Mouse (Mus musculus): ENCODE data around the gene Ppard. TPM values are rescaled to one million over a fixed set of nuclear protein-coding genes. Genes with fewer than 3 reads are reported as not detected.

Gene Ppard
- polyA plus RNA-seq, 1 experiment from 2014 or later = 2.1 TPM

- Histone ChIP-seq H3K4me3 (ENCODE audit: low read depth, low read length) (no peak overlapping the region), H3K4me2 (ENCODE audit: low read depth) (no peak overlapping the region), H3K9me3 (ENCODE audit: control insufficient read depth, low read length) (no peaks in the 10 kb centered on the region), H3K9ac (ENCODE audit: low read length) (no peak overlapping the region), H3K4me1 (ENCODE audit: control insufficient read depth, insufficient read depth, low read length) (0 out of 2 replicates have a peak, but pooled peaks cover 3% of the 10 kb centered on the region), H3K36me3 (ENCODE audit: control insufficient read depth, insufficient read depth, low read length) (peaks cover 10% of the 10 kb centered on the region; the same call in 1 of the 2 replicates), H3K27ac (ENCODE audit: low read depth, low read length) (no peak overlapping the region), H3K27me3 (ENCODE audit: control insufficient read depth, insufficient read depth, low read length) (no peaks in the 10 kb centered on the region)
- 39% methylated on average over 14 of the region's 14 CpGs for WGBS
- ATAC-seq (ENCODE audit: insufficient read depth, low FRiP score, low TSS enrichment) (no peak), DNase-seq (ENCODE audit: low spot score) (peak; percentile 67)
Observed at GRCm38 (mm10) chr17:28204052-28204720, 28.3 kb upstream of the Ppard start.

- WGBS = 94% methylated on average over 8 of the region's 8 CpGs
- Histone ChIP-seq H3K9me3 (ENCODE audit: control insufficient read depth, low read length) (no peaks in the 10 kb centered on the region), H3K4me2 (ENCODE audit: low read depth) (no peak overlapping the region), H3K36me3 (ENCODE audit: control insufficient read depth, insufficient read depth, low read length) (peaks cover 10% of the 10 kb centered on the region; the same call in 1 of the 2 replicates), H3K27ac (ENCODE audit: low read depth, low read length) (no peak overlapping the region), H3K27me3 (ENCODE audit: control insufficient read depth, insufficient read depth, low read length) (no peaks in the 10 kb centered on the region), H3K4me1 (ENCODE audit: control insufficient read depth, insufficient read depth, low read length) (0 out of 2 replicates have a peak, but pooled peaks cover 3% of the 10 kb centered on the region), H3K4me3 (ENCODE audit: low read depth, low read length) (no peak overlapping the region), H3K9ac (ENCODE audit: low read length) (no peak overlapping the region)
- DNase-seq (ENCODE audit: low spot score) = no peak
- ATAC-seq (ENCODE audit: insufficient read depth, low FRiP score, low TSS enrichment) = no peak
Observed at GRCm38 (mm10) chr17:28205443-28205842, 27.1 kb upstream of the Ppard start.

GRCm38 (mm10) chr17:28207092-28207491, 25.4 kb upstream of the Ppard start:
- ATAC-seq (ENCODE audit: insufficient read depth, low FRiP score, low TSS enrichment) = no peak
- H3K27ac ChIP-seq (ENCODE audit: low read depth, low read length) = peak overlapping the region; percentile 46; the same call in 1 of the 2 replicates

GRCm38 (mm10) chr17:28207591-28208313, 24.7 kb upstream of the Ppard start, which contains the start of gene Def6:
Def6 (plus strand) TSS chr17:28207778.
- ATAC-seq (ENCODE audit: insufficient read depth, low FRiP score, low TSS enrichment) = no peak
- H3K9ac ChIP-seq (ENCODE audit: low read length) = peak within 1 kb of the TSS; percentile 52
- no peaks in the 10 kb centered on the region for H3K9me3 ChIP-seq (ENCODE audit: control insufficient read depth, low read length)
- H3K27ac ChIP-seq (ENCODE audit: low read depth, low read length) = peak within 1 kb of the TSS; percentile 46; the same call in 1 of the 2 replicates
- 0 out of 2 replicates have a peak, but pooled peaks cover 3% of the 10 kb centered on the region for H3K4me1 ChIP-seq (ENCODE audit: control insufficient read depth, insufficient read depth, low read length)
- DNase-seq (ENCODE audit: low spot score) = peak; percentile 75
- peak within 1 kb of the TSS; percentile 10; the same call in 1 of the 2 replicates for H3K4me3 ChIP-seq (ENCODE audit: low read depth, low read length)
- peaks cover 5% of the 10 kb centered on the region; the same call in 1 of the 2 replicates for H3K36me3 ChIP-seq (ENCODE audit: control insufficient read depth, insufficient read depth, low read length)
- H3K27me3 ChIP-seq (ENCODE audit: control insufficient read depth, insufficient read depth, low read length) = no peaks in the 10 kb centered on the region
- WGBS = 22% methylated on average over 26 of the region's 26 CpGs
- H3K4me2 ChIP-seq (ENCODE audit: low read depth) = peak within 1 kb of the TSS; percentile 36

More at GRCm38 (mm10) chr17:28207092-28207491, 25.4 kb upstream of the Ppard start:
- Histone ChIP-seq H3K4me3 (ENCODE audit: low read depth, low read length) (no peak overlapping the region), H3K36me3 (ENCODE audit: control insufficient read depth, insufficient read depth, low read length) (peaks cover 5% of the 10 kb centered on the region; the same call in 1 of the 2 replicates), H3K9me3 (ENCODE audit: control insufficient read depth, low read length) (no peaks in the 10 kb centered on the region), H3K9ac (ENCODE audit: low read length) (no peak overlapping the region), H3K4me1 (ENCODE audit: control insufficient read depth, insufficient read depth, low read length) (0 out of 2 replicates have a peak, but pooled peaks cover 3% of the 10 kb centered on the region), H3K27me3 (ENCODE audit: control insufficient read depth, insufficient read depth, low read length) (no peaks in the 10 kb centered on the region), H3K4me2 (ENCODE audit: low read depth) (no peak overlapping the region)
- WGBS = 80% methylated on average over 8 of the region's 8 CpGs
- DNase-seq (ENCODE audit: low spot score) = no peak

- Histone ChIP-seq H3K4me1 (ENCODE audit: control insufficient read depth, insufficient read depth, low read length) (0 out of 2 replicates have a peak, but pooled peaks cover 3% of the 10 kb centered on the region), H3K9me3 (ENCODE audit: control insufficient read depth, low read length) (no peaks in the 10 kb centered on the region), H3K27me3 (ENCODE audit: control insufficient read depth, insufficient read depth, low read length) (no peaks in the 10 kb centered on the region), H3K4me2 (ENCODE audit: low read depth) (no peak overlapping the region), H3K27ac (ENCODE audit: low read depth, low read length) (no peak overlapping the region), H3K36me3 (ENCODE audit: control insufficient read depth, insufficient read depth, low read length) (0 out of 2 replicates have a peak, but pooled peaks cover 2% of the 10 kb centered on the region), H3K9ac (ENCODE audit: low read length) (no peak overlapping the region), H3K4me3 (ENCODE audit: low read depth, low read length) (no peak overlapping the region)
- no peak for ATAC-seq (ENCODE audit: insufficient read depth, low FRiP score, low TSS enrichment)
- WGBS = 83% methylated on average over 8 of the region's 8 CpGs
- DNase-seq (ENCODE audit: low spot score) = no peak
Observed at GRCm38 (mm10) chr17:28208314-28208612, 24.2 kb upstream of the Ppard start.

GRCm38 (mm10) chr17:28209457-28210110, 22.9 kb upstream of the Ppard start:
- no peak overlapping the region for H3K4me3 ChIP-seq (ENCODE audit: low read depth, low read length)
- H3K9ac ChIP-seq (ENCODE audit: low read length) = no peak overlapping the region
- no peak overlapping the region for H3K27ac ChIP-seq (ENCODE audit: low read depth, low read length)
- DNase-seq (ENCODE audit: low spot score) (no peak), ATAC-seq (ENCODE audit: insufficient read depth, low FRiP score, low TSS enrichment) (no peak)
- H3K9me3 ChIP-seq (ENCODE audit: control insufficient read depth, low read length) = no peaks in the 10 kb centered on the region
- H3K36me3 ChIP-seq (ENCODE audit: control insufficient read depth, insufficient read depth, low read length) = 0 out of 2 replicates have a peak, but pooled peaks cover 2% of the 10 kb centered on the region
- 0 out of 2 replicates have a peak, but pooled peaks cover 3% of the 10 kb centered on the region for H3K4me1 ChIP-seq (ENCODE audit: control insufficient read depth, insufficient read depth, low read length)
- H3K4me2 ChIP-seq (ENCODE audit: low read depth) = no peak overlapping the region
- WGBS = 70% methylated on average over 4 of the region's 4 CpGs
- no peaks in the 10 kb centered on the region for H3K27me3 ChIP-seq (ENCODE audit: control insufficient read depth, insufficient read depth, low read length)

GRCm38 (mm10) chr17:28211921-28212341, 20.6 kb upstream of the Ppard start:
- no peak for ATAC-seq (ENCODE audit: insufficient read depth, low FRiP score, low TSS enrichment)

GRCm38 (mm10) chr17:28212391-28212790, 20.1 kb upstream of the Ppard start:
- Histone ChIP-seq H3K27ac (ENCODE audit: low read depth, low read length) (no peak overlapping the region), H3K27me3 (ENCODE audit: control insufficient read depth, insufficient read depth, low read length) (no peaks in the 10 kb centered on the region), H3K9ac (ENCODE audit: low read length) (no peak overlapping the region), H3K9me3 (ENCODE audit: control insufficient read depth, low read length) (no peaks in the 10 kb centered on the region), H3K36me3 (ENCODE audit: control insufficient read depth, insufficient read depth, low read length) (no peaks in the 10 kb centered on the region), H3K4me2 (ENCODE audit: low read depth) (no peak overlapping the region), H3K4me1 (ENCODE audit: control insufficient read depth, insufficient read depth, low read length) (0 out of 2 replicates have a peak, but pooled peaks cover 3% of the 10 kb centered on the region), H3K4me3 (ENCODE audit: low read depth, low read length) (no peak overlapping the region)
- no peak for DNase-seq (ENCODE audit: low spot score)
- no peak for ATAC-seq (ENCODE audit: insufficient read depth, low FRiP score, low TSS enrichment)
- WGBS = 74% methylated on average over 9 of the region's 9 CpGs

More at GRCm38 (mm10) chr17:28211921-28212341, 20.6 kb upstream of the Ppard start:
- Histone ChIP-seq H3K27me3 (ENCODE audit: control insufficient read depth, insufficient read depth, low read length) (no peaks in the 10 kb centered on the region), H3K27ac (ENCODE audit: low read depth, low read length) (no peak overlapping the region), H3K4me3 (ENCODE audit: low read depth, low read length) (no peak overlapping the region), H3K9me3 (ENCODE audit: control insufficient read depth, low read length) (no peaks in the 10 kb centered on the region), H3K4me2 (ENCODE audit: low read depth) (no peak overlapping the region), H3K9ac (ENCODE audit: low read length) (no peak overlapping the region), H3K4me1 (ENCODE audit: control insufficient read depth, insufficient read depth, low read length) (0 out of 2 replicates have a peak, but pooled peaks cover 3% of the 10 kb centered on the region), H3K36me3 (ENCODE audit: control insufficient read depth, insufficient read depth, low read length) (no peaks in the 10 kb centered on the region)
- 80% methylated on average over 6 of the region's 6 CpGs for WGBS
- no peak for DNase-seq (ENCODE audit: low spot score)

Data from neural tube, embryonic 11.5 days (tissue).